Mouse (Mus musculus) ES-E14 (cell line): Measurements from ENCODE around the gene Fbln2.

Experiments
- CHD2 ChIP-seq: IDR thresholded peaks from 2 replicates; pipeline ENCODE4 v1.6.1; 2014; ENCODE audit warnings: mild to moderate bottlenecking, low read depth, low read length, inconsistent platforms
- HCFC1 ChIP-seq: IDR thresholded peaks from 2 replicates; pipeline ENCODE4 v1.6.1; 2012; ENCODE audit warnings: low read length, inconsistent platforms, borderline replicate concordance; ENCODE audit not compliant: insufficient read depth
- MAFK ChIP-seq: IDR thresholded peaks from 2 replicates; pipeline ENCODE4 v1.6.1; 2014; ENCODE audit warnings: mild to moderate bottlenecking, low read depth, low read length, inconsistent platforms; ENCODE audit not compliant: insufficient read depth
- ZC3H11A ChIP-seq: IDR thresholded peaks from 2 replicates; pipeline ENCODE4 v1.6.1; 2012; ENCODE audit warnings: low read depth, mild to moderate bottlenecking, inconsistent platforms, low read length, borderline replicate concordance
- ZNF384 ChIP-seq: IDR thresholded peaks from 2 replicates; pipeline ENCODE4 v1.6.1; 2012; ENCODE audit warnings: low read depth, low read length, inconsistent platforms

DNA sequence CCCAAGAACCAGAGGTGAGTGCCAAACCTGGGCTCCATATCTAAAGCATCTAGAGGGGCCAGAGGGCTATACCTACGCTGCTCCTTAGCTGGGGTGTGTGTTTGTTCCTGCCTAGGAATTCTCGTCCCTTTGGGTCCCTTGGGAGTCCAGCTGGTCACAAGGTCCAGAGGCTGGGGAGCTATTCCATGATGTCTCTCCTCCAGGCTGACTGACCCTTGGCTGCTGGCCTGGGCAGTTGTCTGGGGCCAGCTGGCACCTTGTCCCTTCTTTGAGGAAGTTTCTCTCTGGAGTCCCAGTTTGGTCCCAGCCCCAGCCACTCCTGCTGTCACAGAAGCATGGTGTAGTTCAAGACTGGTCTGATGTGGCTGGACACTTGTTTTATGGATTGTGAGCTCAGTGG, 30.9 kb upstream of the Fbln2 start:
- no peak for TF ChIP-seq MAFK
- TF ChIP-seq CHD2 = no peak
- TF ChIP-seq ZNF384 = no peak
- no peak for TF ChIP-seq ZC3H11A
- no peak for TF ChIP-seq HCFC1
